Mouse (Mus musculus) MEL (cell line): ENCODE data around the gene Ccl7. TPM values are rescaled to one million over a fixed set of nuclear protein-coding genes. Genes with fewer than 3 reads are reported as not detected.

Experiments used
- DNase-seq: peaks from one replicate; pipeline ENCODE4 v3.0.0; 2011; ENCODE audit warnings: low read depth, low spot score
- H3K27ac ChIP-seq: 2 replicates; pipeline ENCODE4 v1.5.1; 2012; ENCODE audit warnings: low read depth, mild to moderate bottlenecking, control low read depth, low read length, moderate library complexity; ENCODE audit not compliant: control insufficient read depth
- H3K27me3 ChIP-seq, 2 experiments: fragments of 150-350 bp in 1 of 2; sonication (generic) in 1 of 2; 2 replicates each; pipeline ENCODE4 v1.6.1; 2012; ENCODE audit warnings: low read length in 2 of 2, mild to moderate bottlenecking in 2 of 2, improper control_type of control experiment in 1 of 2, moderate library complexity in 1 of 2; ENCODE audit not compliant: insufficient read depth in 2 of 2, control insufficient read depth in 1 of 2
- H3K36me3 ChIP-seq, 2 experiments: 2 replicates each; pipeline ENCODE4 v1.6.1; 2012 to 2014; ENCODE audit warnings: low read length in 2 of 2, improper control_type of control experiment in 1 of 2, inconsistent platforms in 1 of 2, mild to moderate bottlenecking in 1 of 2; ENCODE audit not compliant: insufficient read depth in 2 of 2, control insufficient read depth in 1 of 2
- H3K4me1 ChIP-seq, 2 experiments: fragments of 150-350 bp in 1 of 2; sonication (generic) in 1 of 2; 2 replicates each; pipeline ENCODE4 v1.6.1; 2012; ENCODE audit warnings: low read length in 2 of 2, improper control_type of control experiment in 1 of 2, mild to moderate bottlenecking in 1 of 2; ENCODE audit not compliant: insufficient read depth in 2 of 2, control insufficient read depth in 1 of 2
- H3K4me3 ChIP-seq, 2 experiments: fragments of 150-350 bp in 1 of 2; sonication (generic) in 1 of 2; 2 replicates each; pipeline ENCODE4 v1.5.1; 2012; ENCODE audit warnings: low read depth in 2 of 2, low read length in 2 of 2, mild to moderate bottlenecking in 2 of 2, moderate library complexity in 2 of 2, control low read depth in 1 of 2, improper control_type of control experiment in 1 of 2; ENCODE audit not compliant: control insufficient read depth in 1 of 2, insufficient read depth in 1 of 2
- H3K79me2 ChIP-seq: 2 replicates; pipeline ENCODE4 v1.6.1; 2012; ENCODE audit warnings: mild to moderate bottlenecking, low read length, moderate library complexity; ENCODE audit not compliant: control insufficient read depth, poor library complexity, insufficient read depth
- H3K9ac ChIP-seq: 2 replicates; pipeline ENCODE4 v1.6.1; 2012; ENCODE audit warnings: low read depth, mild to moderate bottlenecking, control low read depth, low read length, moderate library complexity; ENCODE audit not compliant: control insufficient read depth, poor library complexity, severe bottlenecking
- H3K9me3 ChIP-seq: fragments of 150-350 bp; sonication (generic); replicated peaks from 2 replicates; pipeline ENCODE4 v1.6.1; 2012; ENCODE audit warnings: mild to moderate bottlenecking, low read length, improper control_type of control experiment, moderate library complexity; ENCODE audit not compliant: insufficient read depth
- BHLHE40 ChIP-seq: IDR thresholded peaks from 2 replicates; pipeline ENCODE4 v1.6.1; 2012; ENCODE audit warnings: low read depth, mild to moderate bottlenecking, inconsistent platforms, low read length, improper control_type of control experiment, borderline replicate concordance
- CTCF ChIP-seq, 3 experiments: IDR thresholded peaks in 2 of 3; conservative IDR thresholded peaks in 1 of 3; 2 replicates each; pipeline ENCODE4 v1.5.1; 2011 to 2012; ENCODE audit warnings: low read length in 3 of 3, low read depth in 2 of 3, mild to moderate bottlenecking in 2 of 3, improper control_type of control experiment in 1 of 3, inconsistent platforms in 1 of 3, mixed read lengths in 1 of 3, moderate library complexity in 1 of 3; ENCODE audit not compliant: control insufficient read depth in 1 of 3, insufficient read depth in 1 of 3, poor library complexity in 1 of 3, severe bottlenecking in 1 of 3
- ELF1 ChIP-seq: IDR thresholded peaks from 2 replicates; pipeline ENCODE4 v1.6.1; 2014; ENCODE audit warnings: low read depth, mild to moderate bottlenecking, inconsistent platforms, low read length, improper control_type of control experiment, moderate library complexity
- EP300 ChIP-seq, 2 experiments: IDR thresholded peaks; 2 replicates each; pipeline ENCODE4 v1.6.1; 2011; ENCODE audit warnings: improper control_type of control experiment in 2 of 2, low read length in 2 of 2, low read depth in 1 of 2, mild to moderate bottlenecking in 1 of 2
- ETS1 ChIP-seq: IDR thresholded peaks from 2 replicates; pipeline ENCODE4 v1.6.1; 2012; ENCODE audit warnings: low read depth, mild to moderate bottlenecking, inconsistent platforms, low read length, improper control_type of control experiment, moderate library complexity
- GABPA ChIP-seq: IDR thresholded peaks from 2 replicates; pipeline ENCODE4 v1.6.1; 2012; ENCODE audit warnings: low read depth, mild to moderate bottlenecking, inconsistent platforms, low read length, improper control_type of control experiment, moderate library complexity
- GATA1 ChIP-seq: IDR thresholded peaks from 2 replicates; pipeline ENCODE4 v1.6.1; 2011; ENCODE audit warnings: low read depth, low read length, improper control_type of control experiment
- HCFC1 ChIP-seq: IDR thresholded peaks from 2 replicates; pipeline ENCODE4 v1.6.1; 2012; ENCODE audit warnings: low read depth, mild to moderate bottlenecking, inconsistent platforms, low read length, improper control_type of control experiment, moderate library complexity
- MAZ ChIP-seq: IDR thresholded peaks from 2 replicates; pipeline ENCODE4 v1.6.1; 2012; ENCODE audit warnings: low read depth, mild to moderate bottlenecking, inconsistent platforms, low read length, improper control_type of control experiment
- NRF1 ChIP-seq: IDR thresholded peaks from 2 replicates; pipeline ENCODE4 v1.6.1; 2014; ENCODE audit warnings: low read depth, mild to moderate bottlenecking, inconsistent platforms, low read length, improper control_type of control experiment, moderate library complexity; ENCODE audit not compliant: poor library complexity, insufficient read depth, severe bottlenecking
- POLR2AphosphoS2 ChIP-seq: IDR thresholded peaks from 2 replicates; pipeline ENCODE4 v1.6.1; 2011; ENCODE audit warnings: low read length, improper control_type of control experiment
- POLR2AphosphoS5 ChIP-seq: IDR thresholded peaks from 2 replicates; pipeline ENCODE4 v1.6.1; 2012; ENCODE audit warnings: low read depth, borderline replicate concordance, mild to moderate bottlenecking, inconsistent platforms, low read length, moderate library complexity, mixed read lengths
- RAD21 ChIP-seq: IDR thresholded peaks from 2 replicates; pipeline ENCODE4 v1.6.1; 2011; ENCODE audit warnings: mild to moderate bottlenecking, low read depth, low read length, improper control_type of control experiment
- RCOR1 ChIP-seq: IDR thresholded peaks from 2 replicates; pipeline ENCODE4 v1.6.1; 2012; ENCODE audit warnings: low read depth, mild to moderate bottlenecking, inconsistent platforms, low read length, improper control_type of control experiment
- SIN3A ChIP-seq: IDR thresholded peaks from 2 replicates; pipeline ENCODE4 v1.6.1; 2012; ENCODE audit warnings: low read length, improper control_type of control experiment, inconsistent platforms
- SMC3 ChIP-seq: IDR thresholded peaks from 2 replicates; pipeline ENCODE4 v1.6.1; 2011; ENCODE audit warnings: low read depth, low read length, improper control_type of control experiment
- TAL1 ChIP-seq: IDR thresholded peaks from 2 replicates; pipeline ENCODE4 v1.6.1; 2012; ENCODE audit warnings: mild to moderate bottlenecking, inconsistent platforms, low read length, moderate library complexity, mixed read lengths
- TBP ChIP-seq: IDR thresholded peaks from 2 replicates; pipeline ENCODE4 v1.8.0; 2011; ENCODE audit warnings: low read depth, low read length, improper control_type of control experiment
- TCF12 ChIP-seq: IDR thresholded peaks from 2 replicates; pipeline ENCODE4 v1.6.1; 2014; ENCODE audit warnings: low read depth, mild to moderate bottlenecking, inconsistent platforms, low read length, improper control_type of control experiment, moderate library complexity
- UBTF ChIP-seq: IDR thresholded peaks from 2 replicates; pipeline ENCODE4 v1.6.1; 2012; ENCODE audit warnings: low read depth, mild to moderate bottlenecking, inconsistent platforms, low read length, improper control_type of control experiment, moderate library complexity, borderline replicate concordance; ENCODE audit not compliant: insufficient read depth
- USF1 ChIP-seq: IDR thresholded peaks from 2 replicates; pipeline ENCODE4 v1.6.1; 2014; ENCODE audit warnings: low read depth, mild to moderate bottlenecking, inconsistent platforms, low read length, improper control_type of control experiment, moderate library complexity
- USF2 ChIP-seq, 2 experiments: IDR thresholded peaks; 2 replicates each; pipeline ENCODE4 v1.6.1; 2011 to 2012; ENCODE audit warnings: improper control_type of control experiment in 2 of 2, low read length in 2 of 2, borderline replicate concordance in 1 of 2, inconsistent platforms in 1 of 2, low read depth in 1 of 2, mild to moderate bottlenecking in 1 of 2; ENCODE audit not compliant: insufficient read depth in 1 of 2
- ZMIZ1 ChIP-seq: IDR thresholded peaks from 2 replicates; pipeline ENCODE4 v1.6.1; 2012; ENCODE audit warnings: low read depth, mild to moderate bottlenecking, inconsistent platforms, low read length, improper control_type of control experiment, moderate library complexity
- polyA plus RNA-seq, 2 experiments: library from polyadenylated mRNA; stranded (reverse) in 1 of 2; unstranded in 1 of 2; fragments of >175 nt in 1 of 2; fragments of >200 nt in 1 of 2; gene quantifications; 2 replicates each; pipeline versions ENCODE4 v1.2.1 to v1.2.4; 2012; ENCODE audit warnings: low replicate concordance in 2 of 2, low read depth in 1 of 2; ENCODE audit not compliant: insufficient read length in 2 of 2, insufficient read depth in 1 of 2, missing spikeins in 1 of 2
- total RNA-seq: library from RNA; depleted of rRNA; stranded (reverse); fragments of 300-350 nt; gene quantifications from 2 replicates; pipeline ENCODE4 v1.2.3, GENCODE M21; 2012

Ccl7 gene
- total and polyA plus RNA-seq, 3 experiments: not detected

GRCm38 (mm10) chr11:82041671-82042080 is 3.8 kb upstream of the Ccl7 start:
- peak; percentile 89 for DNase-seq
- H3K27ac ChIP-seq: peak overlapping the region; percentile 77
- no peaks in the 10 kb centered on the region for H3K9me3 ChIP-seq
- H3K9ac ChIP-seq: no peak overlapping the region
- no peaks in the 10 kb centered on the region for H3K27me3 ChIP-seq
- TF ChIP-seq RCOR1 (peak; percentile 74), TAL1 (peak; percentile 49), MAZ (no peak), GATA1 (peak; percentile 92), USF1 (peak; percentile 70; the same call in 1 of the 2 replicates), BHLHE40 (0 out of 2 replicates have a peak, but pooled peaks have one; percentile 6), TCF12 (peak; percentile 96), ELF1 (no peak), ETS1 (peak; percentile 86; the same call in 1 of the 2 replicates), SIN3A (peak; percentile 43), EP300 (IDR thresholded peaks at IDR 0.05; ENCODE audit: low read depth in 1 of 2, low read length in 2 of 2) (peak; percentile 85 to 92)
- no peaks in the 10 kb centered on the region for H3K79me2 ChIP-seq
- peaks cover 2 to 6% of the 10 kb centered on the region in 2 experiments; a peak in 3 of 4 replicates for H3K4me1 ChIP-seq
- H3K36me3 ChIP-seq: peaks cover 0 to 8% of the 10 kb centered on the region in 2 experiments; a peak in 2 of 4 replicates
- no peak overlapping the region for H3K4me3 ChIP-seq

GRCm38 (mm10) chr11:82047746-82048415 is 2.4 kb downstream of the Ccl7 start:
- no peak overlapping the region for H3K9ac ChIP-seq
- no peaks in the 10 kb centered on the region for H3K36me3 ChIP-seq
- H3K27me3 ChIP-seq: no peaks in the 10 kb centered on the region
- H3K27ac ChIP-seq: no peak overlapping the region
- TF ChIP-seq HCFC1 (no peak), USF1 (peak; percentile 20; the same call in 1 of the 2 replicates), MAZ (no peak), POLR2AphosphoS2 (no peak), POLR2AphosphoS5 (no peak), CTCF (IDR thresholded peaks at IDR 0.05 in 2 of 3, conservative IDR thresholded peaks at IDR 0.05 in 1 of 3; ENCODE audit: control insufficient read depth in 1 of 3, insufficient read depth in 1 of 3, low read depth in 2 of 3, low read length in 3 of 3, poor library complexity in 1 of 3, severe bottlenecking in 1 of 3) (peak in 2 of 3 experiments; percentile 10 to 17; a peak in 2 of 6 replicates), USF2 (IDR thresholded peaks at IDR 0.05; ENCODE audit: borderline replicate concordance in 1 of 2, insufficient read depth in 1 of 2, low read depth in 1 of 2, low read length in 2 of 2) (no peak), NRF1 (no peak), RAD21 (no peak; the same call in none of the 2 replicates), GATA1 (no peak), SMC3 (no peak), GABPA (no peak), UBTF (no peak), ZMIZ1 (no peak), TBP (no peak)
- peak; percentile 4 for DNase-seq
- H3K79me2 ChIP-seq: no peaks in the 10 kb centered on the region
- H3K4me1 ChIP-seq: no peaks in the 10 kb centered on the region
- no peaks in the 10 kb centered on the region for H3K9me3 ChIP-seq
- no peak overlapping the region for H3K4me3 ChIP-seq
